Mouse (Mus musculus) cerebellum, adult 2 months (tissue): ENCODE data around the gene Rpia.

Source experiments
- CTCF ChIP-seq: fragments of 200-500 bp; IDR thresholded peaks from 2 replicates; pipeline ENCODE4 v1.5.1; 2011; ENCODE audit warnings: low read depth, mild to moderate bottlenecking, control low read depth, low read length, moderate library complexity, borderline replicate concordance; ENCODE audit not compliant: insufficient read depth
- POLR2A ChIP-seq: fragments of 200-500 bp; IDR thresholded peaks from 2 replicates; pipeline ENCODE4 v1.6.1; 2011; ENCODE audit warnings: low read length, control low read depth, borderline replicate concordance; ENCODE audit not compliant: insufficient read depth

GRCm38 (mm10) chr6:70789134-70789533 lies 2.9 kb downstream of the Rpia start:
- TF ChIP-seq CTCF, result no peak
- no peak for TF ChIP-seq POLR2A
